Mouse (Mus musculus) liver, embryonic 11.5 days (tissue): ENCODE results near the gene Defb5. TPM values are rescaled to one million over a fixed set of nuclear protein-coding genes. Genes with fewer than 3 reads are reported as not detected.

Experiments
- polyA plus RNA-seq: library from polyadenylated mRNA; unstranded; fragments of >200 nt; fragmentation: Nextera tagmentation; extraction: Ambion mirVana; gene quantifications from 2 replicates; pipeline ENCODE4 v1.2.1, GENCODE M21; 2014

The Defb5 gene
- polyA plus RNA-seq, 1 experiment from 2014 or later = not detected

Other genes with a start within 250 kb of the Defb5 start
- gene Defb38, start 221.0 kb upstream of the Defb5 start, polyA plus RNA-seq = not detected in 2 replicates
- gene Defb39, start 182.8 kb upstream of the Defb5 start, polyA plus RNA-seq = not detected in 2 replicates
- gene Defb12, start 132.7 kb upstream of the Defb5 start, polyA plus RNA-seq = not detected in 2 replicates
- gene Defb34, start 123.8 kb upstream of the Defb5 start, polyA plus RNA-seq = not detected in 2 replicates
- not detected in 2 replicates for gene Gm45826, start 106.8 kb upstream of the Defb5 start, polyA plus RNA-seq
- gene Defb14, start 53.2 kb upstream of the Defb5 start, polyA plus RNA-seq = not detected in 2 replicates
- gene Defb4, start 48.9 kb upstream of the Defb5 start, polyA plus RNA-seq = not detected in 2 replicates
- not detected in 2 replicates for gene Defb6, start 22.1 kb upstream of the Defb5 start, polyA plus RNA-seq
- not detected in 2 replicates for gene Defb46, start 7.7 kb upstream of the Defb5 start, polyA plus RNA-seq
- gene Defb3, start 45.8 kb downstream of the Defb5 start, polyA plus RNA-seq = not detected in 2 replicates
- not detected in 2 replicates for gene Defb8, start 200.0 kb downstream of the Defb5 start, polyA plus RNA-seq
- gene Defb7, start 247.5 kb downstream of the Defb5 start, polyA plus RNA-seq = not detected in 2 replicates